8 mouse cellular contexts compared by ENCODE assay signal in genomic region chr11:104133442-104133983, GRCm38 (mm10). TPM values are rescaled to one million over a fixed set of nuclear protein-coding genes. Genes with fewer than 3 reads are reported as not detected.
A peak's percentile ranks its signal among the peaks of the same experiment; 100 is the strongest.
DNase-seq lines count a peak whose midpoint lies in the region; ATAC-seq and TF ChIP-seq lines count a peak whose summit lies in the region.

No protein-coding gene starts in this region.

- 0 out of 2 replicates have a peak, but pooled peaks have one; percentile 16 for TF ChIP-seq POLR2A in olfactory bulb, adult 2 months (IDR thresholded peaks at IDR 0.05; ENCODE audit: insufficient read depth, low read depth, low read length)

- H3K27ac ChIP-seq in hindbrain, postnatal 0 days, result peak overlapping the region; percentile 69; the same call in 1 of the 2 replicates
- H3K27ac ChIP-seq in olfactory bulb, adult 2 months (ENCODE audit: insufficient read depth, low read depth, low read length), result peak overlapping the region; percentile 22

- H3K9ac ChIP-seq in hindbrain, postnatal 0 days (replicated peaks; ENCODE audit: low read length), result peak overlapping the region; percentile 64

- ATAC-seq in hindbrain, postnatal 0 days, result no peak

- no peak for TF ChIP-seq CTCF in hindbrain, postnatal 0 days (IDR thresholded peaks at IDR 0.05; ENCODE audit: low read depth)
- TF ChIP-seq CTCF in olfactory bulb, adult 2 months (IDR thresholded peaks at IDR 0.05; ENCODE audit: insufficient read depth, low read depth, low read length), result no peak

- H3K36me3 ChIP-seq in hindbrain, postnatal 0 days (ENCODE audit: insufficient read depth, low read length), result no peaks in the 10 kb centered on the region

- H3K27me3 ChIP-seq in hindbrain, postnatal 0 days (ENCODE audit: insufficient read depth, low read length), result peaks cover 18% of the 10 kb centered on the region; the same call in 1 of the 2 replicates

- under 1% methylated on average over 47 of the region's 47 CpGs for WGBS in hindbrain, postnatal 0 days
- WGBS in olfactory bulb, adult 2 months, result under 1% methylated on average over 47 of the region's 47 CpGs

- DNase-seq in frontal cortex, postnatal 36 days (ENCODE audit: low spot score in 2 of 2), result peak; percentile 22 to 47
- DNase-seq in frontal cortex, adult 2 months (ENCODE audit: extremely low spot score in 1 of 2, low spot score in 1 of 2), result no peak
- peak; percentile 23 for DNase-seq in retina, postnatal 1 day
- DNase-seq in retina, embryonic 14.5 days (ENCODE audit: low spot score), result no peak
- DNase-seq in hindbrain, postnatal 0 days (ENCODE audit: low spot score), result no peak
- DNase-seq in spleen, postnatal 36 days (ENCODE audit: low spot score in 2 of 2), result no peak
- no peak for DNase-seq in adrenal gland, postnatal 14 days

- H3K4me1 ChIP-seq in hindbrain, postnatal 0 days (ENCODE audit: insufficient read depth, low read length), result peaks cover 8% of the 10 kb centered on the region
- H3K4me1 ChIP-seq in olfactory bulb, adult 2 months (ENCODE audit: control insufficient read depth, insufficient read depth, low read length), result peaks cover 17% of the 10 kb centered on the region

- peak overlapping the region; percentile 94 for H3K4me2 ChIP-seq in hindbrain, postnatal 0 days (ENCODE audit: low read depth, low read length)

- no peaks in the 10 kb centered on the region for H3K9me3 ChIP-seq in hindbrain, postnatal 0 days (ENCODE audit: low read length)

- H3K4me3 ChIP-seq in hindbrain, postnatal 0 days (ENCODE audit: low read length), result peak overlapping the region; percentile 61
- peak overlapping the region; percentile 85 for H3K4me3 ChIP-seq in olfactory bulb, adult 2 months (ENCODE audit: insufficient read depth, low read depth, low read length)

RNA-seq across cellular contexts. Expression of gene Crhr1, which starts 0.9 kb away (rescaled TPM):
- 39.1 and 40.3 TPM in 2 replicates for polyA plus RNA-seq in frontal cortex, adult 2 months (2012; rRNA removed)
- total RNA-seq in hindbrain, postnatal 0 days (2014; rRNA removed), result 27.0 and 28.0 TPM in 2 replicates
- polyA plus RNA-seq in hindbrain, postnatal 0 days (2015; fragmentation: Nextera tagmentation; extraction: Ambion mirVana), result 6.5 and 6.8 TPM in 2 replicates
- not detected in 2 replicates for polyA plus RNA-seq in olfactory bulb, adult 2 months (2012; ENCODE audit: insufficient read depth, insufficient read length, low replicate concordance, missing spikeins)
- 0.15 TPM in 1 of 2 replicates, not detected in the other for total RNA-seq in adrenal gland, postnatal 14 days (2021)

RNA-seq across cellular contexts. Expression of gene Sppl2c, which starts 52.6 kb away (rescaled TPM):
- not detected in 2 replicates for polyA plus RNA-seq in frontal cortex, adult 2 months (2012; rRNA removed)
- not detected in 2 replicates for total RNA-seq in hindbrain, postnatal 0 days (2014; rRNA removed)
- polyA plus RNA-seq in hindbrain, postnatal 0 days (2015; fragmentation: Nextera tagmentation; extraction: Ambion mirVana), result not detected in 2 replicates
- not detected in 2 replicates for polyA plus RNA-seq in olfactory bulb, adult 2 months (2012; ENCODE audit: insufficient read depth, insufficient read length, low replicate concordance, missing spikeins)
- total RNA-seq in adrenal gland, postnatal 14 days (2021), result not detected in 2 replicates

Comparison
In these comparisons a context has a peak if more than half of its experiments do, and no peak if none do; other contexts are left out.
1. DNase-seq: peak in frontal cortex, postnatal 36 days (2 of 2) and retina, postnatal 1 day (single experiment); none in frontal cortex, adult 2 months (0 of 2), retina, embryonic 14.5 days (single experiment), hindbrain, postnatal 0 days (single experiment), spleen, postnatal 36 days (0 of 2) and adrenal gland, postnatal 14 days (single experiment).